Mouse (Mus musculus): ENCODE measurements around the gene Rsph9.

Gene Rsph9

GRCm38 (mm10) chr17:46138563-46139236 lies 5.3 kb downstream of the Rsph9 start:
- DNase-seq: peak; percentile 44

DNA sequence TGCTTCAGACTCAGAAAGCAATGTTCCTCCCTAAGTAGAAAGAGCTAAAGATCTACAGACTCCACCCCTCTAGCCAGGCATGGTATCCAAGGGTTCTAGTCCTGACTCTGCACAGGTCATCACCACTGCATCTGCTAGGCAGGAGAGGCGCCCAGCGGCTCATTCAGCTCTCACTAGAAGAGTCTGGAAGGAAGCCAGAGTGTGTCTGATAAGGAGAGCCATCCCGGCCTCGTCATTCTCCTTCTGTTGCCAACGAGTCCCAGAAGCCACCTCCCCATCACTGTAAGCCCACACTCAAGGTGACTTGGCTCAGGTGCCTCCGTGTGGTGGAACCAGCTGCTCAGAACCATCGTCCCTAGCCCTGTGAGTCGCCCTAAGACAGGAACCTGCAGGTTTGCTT lies 11.2 kb downstream of the Rsph9 start:
- peak; percentile 15 for DNase-seq

- peak; percentile 75 for DNase-seq
Measured at GRCm38 (mm10) chr17:46132058-46132718, 11.8 kb downstream of the Rsph9 start.

- DNase-seq: no peak
Measured at GRCm38 (mm10) chr17:46129741-46130498, 14.1 kb downstream of the Rsph9 start.

DNA sequence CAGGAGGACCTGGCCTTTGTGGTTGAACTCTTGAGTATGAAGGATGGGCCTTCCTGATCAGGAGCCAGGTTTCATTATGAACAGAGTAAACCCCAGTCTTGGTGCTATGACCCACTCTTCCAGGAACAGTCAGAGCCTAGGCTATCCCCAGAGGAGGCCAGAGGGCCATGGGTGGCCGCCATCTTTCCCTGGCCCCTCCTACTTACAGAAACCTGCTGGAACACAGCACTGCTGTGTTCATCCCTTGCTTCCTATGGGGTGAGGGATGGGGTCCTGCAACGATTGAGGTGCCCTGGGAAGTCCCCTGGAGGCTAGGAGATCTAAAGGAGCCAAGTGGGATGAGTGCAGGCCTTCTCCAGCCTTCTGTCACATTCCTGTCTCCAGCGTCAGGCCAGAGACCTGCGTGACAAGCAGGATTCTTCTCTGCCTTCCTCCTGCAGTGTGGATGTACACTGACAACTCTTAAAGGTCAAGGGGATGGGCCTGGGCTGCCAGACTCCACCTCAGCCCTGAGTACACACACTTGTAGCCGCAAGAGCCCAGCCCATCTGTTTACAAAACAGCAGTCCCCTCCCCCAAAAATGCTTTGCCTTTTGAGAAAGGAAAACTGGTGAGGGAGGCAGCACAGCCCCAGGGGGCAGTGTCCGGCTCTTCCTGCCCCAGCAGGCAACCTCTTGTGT lies 16.1 kb downstream of the Rsph9 start:
- no peak for DNase-seq

DNA sequence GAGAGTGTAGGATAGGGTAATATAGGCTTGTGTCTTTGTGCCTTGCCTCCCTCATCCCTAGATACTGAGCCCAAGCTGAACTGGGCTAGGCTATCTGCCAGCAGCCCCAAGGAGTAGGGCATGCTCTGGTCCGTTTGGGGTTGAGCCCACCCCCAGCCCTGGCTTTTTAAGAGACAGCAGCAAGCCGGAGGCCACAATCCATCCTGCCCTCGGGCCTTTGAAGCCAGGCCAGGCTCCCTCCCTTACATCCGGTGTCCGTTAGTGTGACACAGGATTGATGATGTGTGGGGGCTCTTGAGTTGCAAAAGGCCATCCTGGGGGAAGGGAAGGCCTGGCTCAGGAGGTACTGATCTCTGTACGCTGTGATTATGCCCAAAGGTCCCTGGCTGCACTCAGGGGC lies 17.4 kb downstream of the Rsph9 start:
- DNase-seq: no peak

DNA sequence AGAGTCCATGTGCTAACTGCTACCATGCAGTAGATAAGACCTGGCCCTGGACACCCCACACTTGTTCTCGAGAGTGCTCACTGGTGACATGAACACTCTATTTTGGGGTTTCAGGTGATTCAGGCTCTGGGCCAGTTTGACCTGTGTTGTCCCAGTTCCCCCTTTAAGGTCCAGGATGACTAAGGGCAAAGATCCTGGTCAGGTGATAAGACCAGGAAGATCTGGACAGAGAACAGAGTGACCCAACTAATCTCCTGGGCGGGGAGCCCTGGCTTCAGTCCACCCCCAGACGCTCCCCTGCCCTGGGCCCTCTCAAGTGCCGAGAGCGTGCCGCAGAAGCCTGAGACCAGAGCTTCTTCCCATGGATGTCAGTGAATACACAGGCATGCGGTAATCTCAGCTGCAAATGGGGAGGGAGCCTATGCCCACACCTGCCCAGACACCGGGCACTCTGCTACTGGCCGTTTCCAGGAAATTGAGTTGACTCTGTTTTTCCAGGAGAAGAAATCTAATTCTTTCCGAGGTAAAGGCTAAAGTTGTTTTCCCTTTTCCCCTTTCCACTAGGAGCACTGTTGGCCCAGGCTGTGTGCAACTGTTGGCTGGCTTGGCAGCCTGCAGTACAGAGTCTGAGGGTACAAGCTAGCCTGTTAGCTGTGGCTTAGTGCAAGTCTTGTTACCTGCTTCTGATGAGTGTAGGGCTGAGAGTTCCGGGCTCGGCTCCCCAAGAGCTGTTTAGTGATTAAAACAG lies 19.9 kb downstream of the Rsph9 start:
- DNase-seq: no peak

- no peak for DNase-seq
Measured at GRCm38 (mm10) chr17:46123285-46123684, 20.7 kb downstream of the Rsph9 start.

DNA sequence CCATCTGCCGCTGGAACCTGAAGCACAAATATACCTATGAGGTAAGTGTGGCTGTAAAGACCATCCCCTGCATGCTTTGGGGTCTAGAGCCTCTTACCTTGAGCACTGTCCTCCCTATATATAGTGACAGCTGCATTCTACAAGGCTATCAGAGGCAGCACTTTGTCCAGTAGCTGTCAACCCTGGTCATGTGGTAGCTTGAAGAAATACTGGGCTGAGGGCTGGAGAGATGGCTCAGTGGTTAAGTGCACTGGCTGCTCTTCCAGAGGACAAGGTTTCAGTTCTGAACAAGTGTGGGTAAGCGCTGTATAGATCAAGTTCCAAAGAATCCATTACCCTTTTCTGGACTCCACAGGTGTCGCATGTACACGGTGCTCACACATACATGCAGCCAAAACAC lies 21.2 kb downstream of the Rsph9 start:
- no peak for DNase-seq

- DNase-seq: no peak
Measured at GRCm38 (mm10) chr17:46119641-46120040, 24.4 kb downstream of the Rsph9 start.

DNA sequence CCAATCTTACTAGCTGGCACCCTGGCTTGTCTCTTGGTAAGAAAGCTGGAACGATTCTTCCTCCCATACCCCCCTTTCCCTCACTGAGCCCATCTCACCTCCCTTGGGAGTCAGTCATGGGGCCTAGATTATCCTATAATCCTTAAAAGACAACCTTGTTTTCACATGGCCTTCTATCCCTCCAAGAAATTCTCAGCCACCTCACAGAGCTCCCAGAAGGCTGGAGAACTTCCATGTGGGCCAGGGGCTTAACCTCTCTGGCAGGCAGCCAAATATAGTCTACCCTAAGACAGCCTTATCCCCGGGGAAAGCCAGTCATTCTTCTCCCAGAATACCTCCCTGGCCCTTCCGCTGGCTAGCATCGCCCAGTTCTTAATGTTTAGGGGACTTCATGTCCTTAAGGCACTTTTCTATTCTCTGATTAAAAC lies 25.6 kb downstream of the Rsph9 start:
- DNase-seq: no peak

DNA sequence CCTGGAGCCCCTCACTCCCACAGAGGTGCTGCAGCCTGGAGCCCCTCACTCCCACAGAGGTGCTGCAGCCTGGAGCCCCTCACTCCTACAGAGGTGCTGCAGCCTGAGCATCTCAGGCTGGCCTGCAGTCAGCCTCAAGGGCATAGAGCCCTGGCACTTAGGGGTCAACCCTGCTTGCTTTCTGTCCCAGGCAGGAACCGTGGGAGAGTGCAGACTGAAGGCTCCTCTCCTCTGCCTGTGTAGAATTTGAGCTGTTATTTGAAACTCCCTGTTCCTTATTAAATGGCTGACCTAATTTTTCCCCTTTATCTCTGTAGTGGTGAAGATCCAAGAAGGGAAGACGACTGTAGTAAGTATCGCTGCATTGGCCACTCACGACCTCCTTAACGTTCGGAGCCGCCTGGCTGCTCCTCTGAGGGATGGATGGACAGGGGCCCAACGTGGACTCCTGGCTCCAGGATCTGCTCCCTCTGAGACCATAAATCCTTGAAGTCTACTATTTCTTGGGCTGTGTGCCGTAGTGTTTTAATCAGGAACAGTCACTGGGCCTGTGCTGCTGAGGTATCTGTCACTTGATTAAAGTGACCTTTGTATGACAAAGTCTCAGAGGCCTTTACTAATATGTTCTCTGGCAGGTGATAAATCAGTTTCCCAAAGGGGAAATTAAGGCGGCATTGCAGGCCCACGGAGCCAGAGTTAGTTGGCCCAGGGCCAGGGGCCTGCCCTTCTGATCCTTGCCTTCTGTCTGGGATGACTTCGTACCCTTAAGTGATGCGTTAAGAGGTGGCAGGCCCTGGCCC lies 26.2 kb downstream of the Rsph9 start:
- no peak for DNase-seq

- no peak for DNase-seq
Measured at GRCm38 (mm10) chr17:46116881-46117280, 27.1 kb downstream of the Rsph9 start.

GRCm38 (mm10) chr17:46116138-46116537 lies 27.9 kb downstream of the Rsph9 start:
- no peak for DNase-seq

GRCm38 (mm10) chr17:46115489-46115888 lies 28.5 kb downstream of the Rsph9 start:
- DNase-seq: no peak

GRCm38 (mm10) chr17:46110402-46111289 lies 33.4 kb downstream of the Rsph9 start, which contains the start of gene Mrps18a:
TSS of gene Mrps18a (plus strand) at chr17:46110986.
- peak; percentile 84 for DNase-seq

GRCm38 (mm10) chr17:46108286-46108685 lies 35.7 kb downstream of the Rsph9 start:
- DNase-seq: no peak

DNA sequence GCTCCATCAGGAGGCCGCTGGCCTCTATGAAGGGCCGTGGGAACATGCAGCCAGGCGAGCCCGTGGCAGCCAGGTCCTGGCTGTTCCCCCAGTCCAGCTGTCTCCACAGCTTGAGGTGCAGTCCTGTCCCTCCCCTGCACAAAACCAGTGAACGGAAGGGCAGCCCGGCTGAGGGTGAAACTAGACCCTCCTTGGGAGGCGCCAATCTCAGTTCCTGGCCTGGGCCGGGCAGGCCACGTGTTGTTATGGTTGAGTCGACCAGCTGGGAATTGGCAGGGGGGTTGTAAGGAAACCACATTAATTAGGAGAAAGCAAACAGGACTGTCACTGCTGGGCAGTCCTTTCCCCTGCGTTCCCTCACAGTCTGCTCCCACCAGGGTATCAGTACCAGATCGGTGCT lies 39.5 kb downstream of the Rsph9 start:
- peak; percentile 32 for DNase-seq

DNA sequence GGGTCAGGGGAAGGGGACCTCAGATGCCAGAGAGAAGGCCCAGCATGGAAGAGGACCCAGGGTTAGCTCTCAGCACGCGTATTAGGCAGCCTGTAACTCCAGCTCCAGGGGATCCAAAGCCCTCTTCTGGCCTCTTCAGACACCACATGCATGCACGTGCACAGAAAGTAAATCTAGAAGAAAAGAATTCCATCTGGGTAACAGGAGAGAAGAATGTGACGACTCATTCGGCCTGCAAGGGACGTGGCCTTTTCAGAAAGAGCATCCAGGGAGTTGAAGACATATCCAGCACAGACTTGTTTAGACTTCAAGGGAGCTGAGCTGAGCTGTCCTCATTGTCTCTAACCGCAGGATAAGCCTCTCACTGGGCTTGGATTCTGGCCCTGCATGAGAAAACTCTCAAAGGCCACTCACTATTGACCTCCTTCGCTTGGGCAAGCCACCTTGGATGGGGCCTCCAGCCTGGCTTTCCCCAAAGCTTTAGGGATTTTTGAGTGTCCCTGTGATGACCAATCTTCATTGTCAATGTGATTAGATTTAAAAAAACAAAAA lies 41.3 kb downstream of the Rsph9 start:
- no peak for DNase-seq

GRCm38 (mm10) chr17:46101906-46102305 lies 42.1 kb downstream of the Rsph9 start:
- DNase-seq: no peak

All from liver (tissue).